In the genomic region with DNA sequence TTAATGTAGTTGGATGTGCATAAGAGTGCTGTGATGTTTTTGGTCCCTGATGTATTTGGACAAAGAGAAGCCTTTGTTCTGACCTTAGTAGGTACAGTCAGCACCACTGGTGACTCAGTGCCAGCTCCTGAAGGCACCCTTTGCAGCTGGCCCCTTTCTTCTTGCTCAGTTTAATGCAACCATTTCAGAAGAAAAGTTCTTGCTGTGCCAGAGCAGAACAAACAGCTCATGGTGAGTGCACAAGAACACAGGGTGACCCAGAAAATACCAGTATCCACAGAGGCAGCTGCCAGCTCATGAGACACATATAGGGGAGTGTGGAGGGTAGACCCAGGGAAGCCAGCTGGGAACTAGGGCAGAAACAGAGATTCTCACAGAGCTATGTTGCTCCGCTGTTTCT, we compare ENCODE assay signal across 13 mouse cellular contexts. TPM values are rescaled to one million over a fixed set of nuclear protein-coding genes. Genes with fewer than 3 reads are reported as not detected.
A peak's percentile ranks its signal among the peaks of the same experiment; 100 is the strongest.
DNase-seq lines count a peak whose midpoint lies in the region; ATAC-seq lines count a peak whose summit lies in the region.
"Had no signal": no experiment of that assay in that cellular context is flagged by ENCODE, and none has a peak within 500 bp of the region (broad histone marks: within the 10 kb centered on the region; RNA-seq: fewer than 3 reads in every experiment).

No protein-coding gene starts in this region.

- H3K9me3 ChIP-seq in forebrain, embryonic 13.5 days (replicated peaks): no peaks in the 10 kb centered on the region
- H3K9me3 ChIP-seq: stomach, embryonic 15.5 days had no signal

- ATAC-seq in forebrain, embryonic 13.5 days: peak; percentile 95

- H3K27me3 ChIP-seq in forebrain, embryonic 13.5 days: no peaks in the 10 kb centered on the region
- H3K27me3 ChIP-seq: CH12.LX; stomach, embryonic 15.5 days had no signal

- H3K36me3 ChIP-seq in forebrain, embryonic 13.5 days (ENCODE audit: poor library complexity, severe bottlenecking): no peaks in the 10 kb centered on the region
- H3K36me3 ChIP-seq: stomach, embryonic 15.5 days had no signal

- H3K4me3 ChIP-seq in forebrain, embryonic 13.5 days: no peak overlapping the region
- H3K4me3 ChIP-seq: heart, adult 2 months; stomach, embryonic 15.5 days had no signal

- WGBS in forebrain, embryonic 13.5 days: 72% methylated on average over 1 of the region's 1 CpGs

- H3K27ac ChIP-seq in forebrain, embryonic 13.5 days: no peak overlapping the region
- H3K27ac ChIP-seq: heart, adult 2 months; stomach, embryonic 15.5 days had no signal

- H3K4me2 ChIP-seq in forebrain, embryonic 13.5 days: no peak overlapping the region
- H3K4me2 ChIP-seq: stomach, embryonic 15.5 days had no signal

- peak; percentile 43 for DNase-seq in layer of hippocampus, adult 11-12 months (ENCODE audit: low spot score)
- no peak for DNase-seq in layer of hippocampus, adult 9-10 months (ENCODE audit: low spot score)
- peak; percentile 28 to 47 for DNase-seq in layer of hippocampus, postnatal 36 days
- DNase-seq in right cerebral cortex, postnatal 10 days (ENCODE audit: low spot score in 2 of 2): peak; percentile 63 to 77
- DNase-seq in liver: no peak
- no peak for DNase-seq in heart, adult 8-10 months (ENCODE audit: low spot score)
- no peak for DNase-seq in gastrocnemius, postnatal 25 days
- DNase-seq: heart, adult 2 months; kidney, adult 9 months had no signal

- H3K4me1 ChIP-seq in forebrain, embryonic 13.5 days: peaks cover 13% of the 10 kb centered on the region; the same call in 1 of the 2 replicates
- H3K4me1 ChIP-seq: stomach, embryonic 15.5 days had no signal

- H3K9ac ChIP-seq in forebrain, embryonic 13.5 days: no peak overlapping the region
- H3K9ac ChIP-seq: stomach, embryonic 15.5 days had no signal

RNA-seq across cellular contexts. Expression of gene Cyp2j13, which starts 48.9 kb away (rescaled TPM):
- polyA plus RNA-seq in forebrain, embryonic 13.5 days (2015; fragmentation: Nextera tagmentation; extraction: Ambion mirVana): 0.14 TPM in 1 of 2 replicates, not detected in the other
- 1 to 10 TPM; 1.6 to 2.6 TPM for total RNA-seq in layer of hippocampus, postnatal 36 days (2021)
- total RNA-seq in heart, adult 8-10 months (2022): not detected
- not detected for total RNA-seq in gastrocnemius, postnatal 25 days (2021)
- total RNA-seq: CH12.LX; heart, adult 2 months had no signal
- polyA plus RNA-seq: heart, adult 2 months; liver, embryonic 16.5 days; stomach, embryonic 15.5 days had no signal

Comparison
In these comparisons a context has a peak if more than half of its experiments do, and no peak if none do; other contexts are left out.
1. DNase-seq: peak in layer of hippocampus, adult 11-12 months (single experiment), layer of hippocampus, postnatal 36 days (2 of 2) and right cerebral cortex, postnatal 10 days (2 of 2); none in layer of hippocampus, adult 9-10 months (single experiment), liver (single experiment), heart, adult 8-10 months (single experiment) and gastrocnemius, postnatal 25 days (single experiment).